Mouse (Mus musculus): ENCODE data around the gene Ppp1r16b.

Ppp1r16b gene

GRCm38 (mm10) chr2:158668433-158669010 is 3.3 kb downstream of the Ppp1r16b start:
- no peak for DNase-seq (ENCODE audit: low spot score)

- no peak for DNase-seq (ENCODE audit: low spot score)
Measured at GRCm38 (mm10) chr2:158669199-158670195, 4.3 kb downstream of the Ppp1r16b start.

GRCm38 (mm10) chr2:158670571-158670970 is 5.4 kb downstream of the Ppp1r16b start:
- DNase-seq (ENCODE audit: low spot score), result no peak

DNA sequence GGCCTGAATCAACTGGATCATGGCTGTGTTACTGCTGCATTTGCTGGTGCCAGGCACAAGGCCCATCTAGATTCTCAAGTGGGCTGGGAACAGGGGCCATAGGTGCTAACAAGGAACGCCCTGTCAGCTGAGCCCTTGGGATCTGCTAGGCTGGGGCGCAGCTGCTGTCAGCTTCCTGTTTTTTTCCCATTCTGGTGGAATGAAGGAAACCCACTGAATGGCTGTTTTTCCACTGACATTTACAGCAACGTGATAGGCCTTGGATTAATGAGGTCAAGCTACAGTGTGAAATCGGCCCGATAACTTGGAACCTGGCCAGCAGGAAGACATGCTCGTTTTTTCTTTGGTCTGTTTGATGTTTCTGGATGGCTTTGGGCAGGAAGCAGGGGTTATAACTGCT is 7.6 kb downstream of the Ppp1r16b start:
- no peak for DNase-seq (ENCODE audit: low spot score)

DNA sequence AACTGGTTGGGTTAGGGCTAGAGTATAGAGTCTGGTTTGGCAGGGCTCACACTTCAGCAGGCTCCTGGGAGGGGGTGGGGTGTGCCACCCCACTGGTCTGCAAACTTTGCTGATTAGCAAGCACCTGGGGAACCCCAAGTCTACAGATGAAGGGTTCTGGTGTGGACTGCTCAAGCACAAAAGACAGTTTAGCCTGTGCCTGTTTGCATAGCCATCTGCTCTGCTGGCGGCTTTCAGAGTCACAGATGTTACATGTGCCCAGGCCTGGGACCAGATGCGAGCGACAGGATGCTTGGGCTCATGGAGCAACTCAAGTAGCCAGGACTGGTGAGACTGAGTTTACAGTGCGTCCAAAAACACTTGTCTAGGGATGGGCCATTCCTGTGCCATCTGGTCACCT is 8.3 kb downstream of the Ppp1r16b start:
- peak; percentile 57 for DNase-seq (ENCODE audit: low spot score)

DNA sequence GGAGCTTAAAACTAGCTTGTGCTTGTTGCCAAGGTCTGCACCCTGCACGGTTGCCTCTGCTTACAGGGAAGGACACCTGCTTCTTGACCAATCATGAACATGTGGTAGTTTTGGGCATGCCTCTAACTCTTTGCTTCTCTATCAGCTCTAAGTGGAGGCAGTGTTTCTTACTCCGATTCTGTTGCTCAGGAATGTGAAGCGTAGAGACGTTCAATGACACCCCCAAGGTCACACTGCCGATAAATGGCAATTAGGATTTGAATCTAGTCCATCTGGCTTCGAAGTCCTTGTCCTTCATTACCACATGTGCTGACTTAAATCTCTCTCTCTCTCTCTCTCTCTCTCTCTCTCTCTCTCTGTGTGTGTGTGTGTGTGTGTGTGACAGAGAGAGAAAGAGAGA is 8.9 kb downstream of the Ppp1r16b start:
- no peak for DNase-seq (ENCODE audit: low spot score)

- DNase-seq (ENCODE audit: low spot score), result no peak
Measured at GRCm38 (mm10) chr2:158674759-158675158, 9.6 kb downstream of the Ppp1r16b start.

DNA sequence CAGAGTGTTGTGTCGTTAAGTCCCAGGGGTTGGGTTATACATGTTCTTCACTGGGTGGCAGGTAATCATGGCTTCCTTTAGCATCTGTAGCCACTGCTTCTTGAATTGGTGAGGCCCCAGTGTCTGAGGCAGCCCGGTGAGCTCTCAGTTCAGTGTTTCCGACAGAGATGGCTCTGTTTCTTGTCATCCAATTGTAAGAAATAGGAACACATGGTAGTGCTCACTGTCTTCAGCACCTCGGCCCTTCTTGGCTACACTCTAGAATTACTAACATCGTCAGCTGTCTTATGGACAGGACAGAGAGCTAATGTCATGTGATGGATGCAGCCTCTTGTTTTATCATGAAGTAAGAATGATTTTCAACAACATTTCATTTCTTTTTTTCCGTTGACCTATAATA is 10.0 kb downstream of the Ppp1r16b start:
- DNase-seq (ENCODE audit: low spot score), result no peak

DNA sequence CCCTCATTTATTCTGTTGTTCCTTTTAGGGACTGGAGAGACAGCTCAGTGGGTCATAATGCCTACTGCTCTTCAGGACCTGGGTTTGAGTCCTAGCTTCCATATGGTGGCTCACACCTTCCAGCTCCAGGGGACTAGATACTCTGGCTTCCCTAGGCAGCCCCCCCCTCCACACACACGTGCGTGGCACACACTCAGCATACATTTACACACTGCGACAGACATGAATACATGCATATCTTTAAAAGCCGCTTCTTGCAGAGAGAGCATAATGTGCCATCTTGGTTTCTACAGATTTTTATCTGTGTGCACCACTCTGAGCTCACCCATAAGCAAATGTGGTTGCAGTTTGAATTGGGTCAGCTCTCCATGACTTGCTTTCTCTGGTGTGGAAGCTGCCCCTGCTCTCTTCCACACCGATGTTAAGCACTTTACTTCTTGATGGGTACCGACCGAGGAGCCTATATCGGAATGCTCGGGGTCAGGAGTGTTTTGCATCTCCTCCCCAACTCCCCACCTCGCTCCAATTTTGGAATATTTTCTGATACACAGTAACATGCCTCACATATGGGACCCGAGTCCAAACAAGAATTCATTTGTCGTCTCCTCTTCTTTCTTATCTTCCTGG is 10.8 kb downstream of the Ppp1r16b start:
- DNase-seq (ENCODE audit: low spot score), result no peak

GRCm38 (mm10) chr2:158677946-158678345 is 12.7 kb downstream of the Ppp1r16b start:
- no peak for DNase-seq (ENCODE audit: low spot score)

GRCm38 (mm10) chr2:158679091-158679490 is 13.9 kb downstream of the Ppp1r16b start:
- no peak for DNase-seq (ENCODE audit: low spot score)

DNA sequence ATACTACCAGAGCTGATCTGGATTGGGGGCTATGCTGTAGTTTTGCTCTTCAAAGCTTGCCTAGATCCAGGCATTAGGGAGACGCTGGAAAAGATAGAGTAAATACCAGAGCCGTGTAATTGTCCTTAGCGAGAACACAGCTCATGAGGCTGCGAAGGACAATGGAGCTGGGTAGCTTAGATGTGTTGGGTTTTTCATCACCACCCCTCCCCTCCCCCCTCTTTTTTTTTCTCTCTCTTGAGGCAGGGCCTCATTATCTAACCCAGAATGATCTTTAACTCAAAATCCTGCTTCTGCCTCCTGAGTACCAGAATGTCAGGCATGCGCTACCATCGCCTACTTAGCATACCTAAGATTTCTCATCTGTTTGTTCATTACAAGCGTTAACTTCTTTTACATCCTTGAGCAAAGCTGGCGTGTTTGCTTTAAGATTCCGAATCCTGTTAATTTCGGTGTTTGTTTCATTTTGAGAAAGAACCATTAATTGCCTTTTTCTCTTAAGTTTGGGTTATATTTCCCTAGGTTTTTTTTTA is 15.2 kb downstream of the Ppp1r16b start:
- DNase-seq (ENCODE audit: low spot score), result no peak

DNA sequence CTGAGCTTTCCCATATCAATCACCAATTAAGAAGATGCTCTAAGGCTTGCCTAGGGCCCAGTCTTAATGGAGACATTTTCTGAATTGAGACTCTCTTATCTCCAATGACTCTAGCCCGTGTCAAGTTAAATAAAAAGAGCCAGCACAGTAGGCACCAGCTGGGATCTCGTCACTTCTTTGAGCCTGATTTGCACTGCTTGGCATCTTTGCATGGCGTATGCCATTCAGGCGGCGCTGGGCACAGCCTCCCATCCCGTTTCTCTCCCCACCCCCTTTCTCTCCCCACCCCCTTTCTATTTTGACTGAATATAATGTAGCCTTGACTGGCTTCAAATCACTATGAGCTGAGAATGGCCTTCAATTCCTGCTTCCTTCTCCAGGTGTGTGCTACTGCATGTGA is 16.5 kb downstream of the Ppp1r16b start:
- DNase-seq (ENCODE audit: low spot score), result no peak

- DNase-seq (ENCODE audit: low spot score), result no peak
Measured at GRCm38 (mm10) chr2:158682344-158683037, 17.3 kb downstream of the Ppp1r16b start.

DNA sequence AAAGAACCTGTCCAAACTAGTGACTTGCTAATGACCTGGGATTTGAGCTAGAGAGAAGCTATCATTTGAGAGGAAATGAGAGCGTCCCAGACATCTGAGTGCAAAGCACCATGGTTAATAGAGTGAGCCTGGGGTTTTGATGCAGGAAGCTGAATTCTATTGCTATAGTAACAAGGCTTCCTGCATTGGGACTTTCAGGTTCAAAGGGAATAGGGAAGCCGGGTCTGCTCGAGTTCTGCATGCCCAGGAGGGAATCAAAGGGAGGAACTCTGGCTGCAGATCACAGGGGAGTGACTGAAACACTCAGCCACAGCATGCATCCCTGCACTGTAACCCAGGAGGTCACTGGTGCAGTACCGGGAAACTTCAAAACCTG is 17.8 kb downstream of the Ppp1r16b start:
- no peak for DNase-seq (ENCODE audit: low spot score)

GRCm38 (mm10) chr2:158684247-158684843 is 19.1 kb downstream of the Ppp1r16b start:
- DNase-seq (ENCODE audit: low spot score), result no peak

DNA sequence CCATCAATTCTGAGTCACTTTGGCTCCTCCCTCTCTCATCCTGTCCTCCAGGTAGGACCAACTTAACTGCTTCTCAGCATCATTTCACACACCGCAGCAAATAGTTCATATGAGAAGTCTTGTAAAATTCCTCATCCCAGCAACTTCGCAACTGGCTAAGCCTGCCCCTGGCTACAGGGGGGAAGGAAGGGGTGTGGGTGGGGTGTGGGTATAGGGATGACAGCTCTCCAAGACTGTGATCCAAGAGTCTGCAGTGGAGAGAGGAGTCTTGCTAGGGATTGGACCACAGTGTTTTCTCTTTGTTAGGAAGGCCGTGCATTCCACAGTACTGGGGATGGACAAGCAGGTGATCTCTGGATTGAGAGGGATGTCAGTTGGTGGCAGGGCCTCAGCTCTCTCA is 19.7 kb downstream of the Ppp1r16b start:
- DNase-seq (ENCODE audit: low spot score), result no peak

DNA sequence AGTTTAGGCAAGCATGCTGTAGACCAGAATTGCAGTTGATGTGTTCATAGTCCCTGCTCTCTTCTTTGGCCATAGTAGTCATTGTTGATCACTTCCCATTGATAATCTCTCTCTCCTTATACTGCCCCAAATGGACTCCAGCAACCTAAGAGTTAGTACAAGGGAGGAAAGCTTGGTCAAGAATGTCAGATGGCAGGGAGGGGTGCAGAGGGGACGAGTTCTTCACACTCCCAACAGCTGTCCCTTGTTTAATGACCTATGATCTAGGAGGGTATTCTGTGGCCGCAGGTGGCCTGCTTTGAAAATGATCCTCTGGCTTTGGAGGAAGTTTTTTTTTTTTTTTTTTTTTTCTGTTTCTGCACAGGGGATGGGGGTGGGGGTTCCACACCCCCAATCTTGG is 21.2 kb downstream of the Ppp1r16b start:
- DNase-seq (ENCODE audit: low spot score), result no peak

- no peak for DNase-seq (ENCODE audit: low spot score)
Measured at GRCm38 (mm10) chr2:158687804-158688241, 22.6 kb downstream of the Ppp1r16b start.

GRCm38 (mm10) chr2:158689060-158689459 is 23.9 kb downstream of the Ppp1r16b start:
- DNase-seq (ENCODE audit: low spot score), result no peak

- DNase-seq (ENCODE audit: low spot score), result no peak
Measured at GRCm38 (mm10) chr2:158689640-158690039, 24.4 kb downstream of the Ppp1r16b start.

GRCm38 (mm10) chr2:158690116-158690515 is 24.9 kb downstream of the Ppp1r16b start:
- no peak for DNase-seq (ENCODE audit: low spot score)

All from layer of hippocampus, adult 9-10 months (tissue).